Mouse (Mus musculus) C2C12 (cell line): ENCODE data around the gene Lrch3. TPM values are rescaled to one million over a fixed set of nuclear protein-coding genes. Genes with fewer than 3 reads are reported as not detected.

Experiments used
- H3K27me3 ChIP-seq: one replicate; pipeline ENCODE4 v1.6.1; 2011; ENCODE audit not compliant: control insufficient read depth, insufficient read depth, insufficient read length
- H3K36me3 ChIP-seq: one replicate; pipeline ENCODE4 v1.6.1; 2011; ENCODE audit not compliant: control insufficient read depth, insufficient read depth
- H3K4me3 ChIP-seq: one replicate; pipeline ENCODE4 v1.5.1; 2011; ENCODE audit warnings: mild to moderate bottlenecking, control low read depth; ENCODE audit not compliant: poor library complexity, insufficient read depth, severe bottlenecking
- H3K79me2 ChIP-seq: one replicate; pipeline ENCODE4 v1.6.1; 2011; ENCODE audit not compliant: control insufficient read depth, insufficient read depth
- H3K79me3 ChIP-seq: one replicate; pipeline ENCODE4 v1.6.1; 2011; ENCODE audit warnings: low read depth, control low read depth
- H3ac ChIP-seq: one replicate; pipeline ENCODE3; 2011; ENCODE audit warnings: low read depth; ENCODE audit not compliant: control insufficient read depth, insufficient read length
- CEBPB ChIP-seq: IDR thresholded peaks from one replicate; pipeline ENCODE4 v1.6.1; 2011; ENCODE audit warnings: low read depth, mild to moderate bottlenecking, control low read depth, moderate library complexity
- CTCF ChIP-seq: IDR thresholded peaks from one replicate; pipeline ENCODE4 v1.5.1; 2011; ENCODE audit not compliant: control insufficient read depth, insufficient read depth, insufficient read length
- FOSL1 ChIP-seq: IDR thresholded peaks from one replicate; pipeline ENCODE4 v1.8.0; 2011; ENCODE audit warnings: mild to moderate bottlenecking, low read length; ENCODE audit not compliant: poor library complexity, insufficient read depth, severe bottlenecking
- MAX ChIP-seq: IDR thresholded peaks from one replicate; pipeline ENCODE4 v1.6.1; 2011; ENCODE audit warnings: mild to moderate bottlenecking, control low read depth
- MYOD1 ChIP-seq: IDR thresholded peaks from one replicate; pipeline ENCODE4 v1.6.1; 2011; ENCODE audit warnings: low read depth; ENCODE audit not compliant: control insufficient read depth, insufficient read length
- MYOG ChIP-seq: IDR thresholded peaks from one replicate; pipeline ENCODE4 v1.6.1; 2011; ENCODE audit not compliant: control insufficient read depth, insufficient read length; ENCODE audit errors: extremely low read depth
- USF1 ChIP-seq: IDR thresholded peaks from one replicate; pipeline ENCODE4 v1.6.1; 2011; ENCODE audit warnings: low read depth, mild to moderate bottlenecking, control low read depth, moderate library complexity
- polyA plus RNA-seq: library from polyadenylated mRNA; unstranded; fragments of >200 nt; fragmentation: generic; extraction: Trizol; gene quantifications from one replicate; pipeline ENCODE4 v1.2.1, GENCODE M21; 2012; ENCODE audit warnings: missing spikeins

Gene Lrch3
- polyA plus RNA-seq, 1 experiment, result 6.7 TPM

DNA sequence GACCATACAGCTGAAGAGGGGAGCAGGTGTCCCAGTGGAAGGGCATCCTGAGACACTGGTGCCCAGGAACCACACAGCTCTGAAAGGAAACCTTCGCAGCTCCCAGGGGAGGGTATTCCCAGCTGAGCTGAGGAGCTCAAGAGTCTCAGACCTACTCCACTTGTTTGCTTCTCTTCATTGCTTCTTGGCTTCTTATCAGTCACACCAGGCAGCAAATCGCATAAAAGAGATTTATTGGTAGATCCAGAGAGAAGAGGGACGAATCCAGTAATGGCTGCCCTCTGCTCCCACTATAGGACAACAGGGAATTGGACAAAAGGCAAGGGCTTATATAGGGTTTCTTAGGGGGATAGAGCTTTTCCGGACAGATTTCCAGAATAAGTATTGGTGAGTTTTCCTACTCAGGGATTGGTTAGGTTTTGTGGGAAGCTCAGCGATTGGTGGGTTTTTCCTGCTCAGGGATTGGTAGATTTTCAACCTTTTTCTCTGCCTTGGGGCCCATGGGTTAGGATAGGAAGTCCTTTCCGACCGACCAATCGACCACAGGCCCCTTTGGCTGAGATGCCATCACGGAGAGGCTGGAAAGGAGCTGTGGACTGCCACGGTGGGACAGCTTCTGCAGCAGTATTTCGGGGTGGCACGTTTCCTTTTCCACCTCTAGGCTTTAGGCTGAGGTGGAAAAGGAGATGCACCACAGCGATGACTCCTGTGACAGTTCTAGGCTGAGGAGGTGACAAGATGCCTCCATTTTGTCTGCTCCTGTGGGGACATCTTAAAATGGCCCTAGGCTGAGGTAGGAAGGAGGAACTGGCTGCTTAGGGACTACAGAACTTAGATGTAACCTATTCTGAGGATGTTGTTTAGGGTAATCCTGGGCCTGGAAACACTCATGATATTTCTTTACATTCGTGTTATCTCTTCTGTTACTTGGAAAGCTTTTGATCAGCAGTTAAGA, 34.7 kb upstream of the Lrch3 start:
- no peaks in the 10 kb centered on the region for H3K27me3 ChIP-seq
- peaks cover 3% of the 10 kb centered on the region for H3K36me3 ChIP-seq
- H3K79me3 ChIP-seq, result peaks cover 45% of the 10 kb centered on the region
- H3K4me3 ChIP-seq, result peak overlapping the region; percentile 71
- H3K79me2 ChIP-seq, result peaks cover 63% of the 10 kb centered on the region
- no peak overlapping the region for H3ac ChIP-seq
- TF ChIP-seq MAX (no peak), FOSL1 (no peak), CEBPB (no peak), USF1 (no peak), MYOG (no peak), CTCF (no peak), MYOD1 (no peak)

- Histone ChIP-seq H3K36me3 (peaks cover 20% of the 10 kb centered on the region), H3K79me3 (peaks cover 47% of the 10 kb centered on the region), H3K4me3 (no peak overlapping the region), H3K79me2 (peaks cover 63% of the 10 kb centered on the region), H3ac (no peak overlapping the region), H3K27me3 (no peaks in the 10 kb centered on the region)
- TF ChIP-seq FOSL1 (no peak), MYOG (no peak), CEBPB (no peak), MYOD1 (no peak), USF1 (no peak), CTCF (no peak), MAX (no peak)
Measured at GRCm38 (mm10) chr16:32881538-32881937, 32.4 kb upstream of the Lrch3 start.

DNA sequence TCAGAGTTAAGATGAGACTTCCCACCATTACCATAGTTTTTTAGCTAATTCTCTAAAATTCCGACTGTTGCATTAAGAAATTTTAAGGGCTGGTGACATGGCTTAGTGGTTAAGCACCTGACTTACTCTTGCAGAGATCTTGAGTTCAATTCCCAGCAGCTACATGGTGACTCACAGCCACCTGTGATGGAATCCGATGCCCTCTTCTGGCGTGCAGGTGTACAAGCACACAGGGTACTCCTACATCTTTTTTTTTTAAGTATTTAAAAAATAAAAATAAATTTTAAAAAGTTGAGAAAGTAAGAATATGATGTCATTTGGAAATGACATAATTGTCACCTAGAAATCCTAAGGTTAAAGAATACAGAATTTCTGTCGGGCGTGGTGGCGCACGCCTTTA, 25.9 kb upstream of the Lrch3 start:
- peaks cover 55% of the 10 kb centered on the region for H3K36me3 ChIP-seq

DNA sequence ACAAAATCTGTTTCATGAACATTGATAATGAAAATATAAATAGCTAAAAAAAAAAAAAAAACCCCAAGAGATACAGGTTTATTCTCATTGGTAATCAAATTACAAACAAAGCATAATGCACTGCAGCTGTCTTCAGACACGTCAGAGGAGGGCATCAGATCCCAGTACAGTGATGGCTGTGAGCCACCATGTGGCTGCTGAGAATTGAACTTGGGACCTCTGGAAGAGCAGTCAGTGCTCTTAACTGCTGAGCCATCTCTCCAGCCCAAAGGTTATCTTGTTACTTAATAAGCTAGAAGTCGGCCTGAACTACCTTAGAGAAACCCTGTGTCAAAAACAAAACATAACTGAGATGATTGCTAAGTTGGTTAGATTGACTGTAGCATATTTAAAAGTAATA, 24.0 kb upstream of the Lrch3 start:
- H3K79me3 ChIP-seq, result no peaks in the 10 kb centered on the region
- H3ac ChIP-seq, result no peak overlapping the region
- TF ChIP-seq MYOG (no peak), USF1 (no peak)
- H3K4me3 ChIP-seq, result no peak overlapping the region
- H3K79me2 ChIP-seq, result peaks cover 5% of the 10 kb centered on the region
- no peaks in the 10 kb centered on the region for H3K27me3 ChIP-seq
- peaks cover 59% of the 10 kb centered on the region for H3K36me3 ChIP-seq

More for the DNA sequence above, 25.9 kb upstream of the Lrch3 start:
- peaks cover 14% of the 10 kb centered on the region for H3K79me2 ChIP-seq
- H3ac ChIP-seq, result no peak overlapping the region
- no peaks in the 10 kb centered on the region for H3K27me3 ChIP-seq
- H3K79me3 ChIP-seq, result peaks cover 8% of the 10 kb centered on the region
- TF ChIP-seq CEBPB (no peak), MAX (no peak), MYOD1 (no peak), FOSL1 (no peak), CTCF (no peak), USF1 (no peak), MYOG (no peak)
- no peak overlapping the region for H3K4me3 ChIP-seq

DNA sequence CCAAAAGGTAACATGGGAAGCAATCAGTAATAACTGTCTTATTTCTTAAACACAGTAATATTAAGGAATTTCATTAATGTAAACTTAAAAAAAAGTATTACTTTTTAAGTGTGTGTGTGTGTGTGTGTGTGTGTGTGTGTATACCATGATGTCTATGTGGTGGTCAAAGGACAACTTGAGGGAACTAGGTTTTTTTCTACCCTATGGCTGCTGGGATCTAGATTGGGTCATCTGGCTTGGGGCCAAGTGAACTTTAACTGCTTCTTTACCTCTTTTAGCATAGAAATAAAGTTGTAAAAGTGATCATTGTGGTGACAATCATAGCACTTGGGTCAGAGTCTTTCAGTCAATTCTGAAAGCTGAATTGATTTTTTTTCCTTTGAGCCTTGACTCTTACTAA, 17.8 kb upstream of the Lrch3 start:
- H3K79me3 ChIP-seq, result peaks cover 2% of the 10 kb centered on the region
- H3K36me3 ChIP-seq, result peaks cover 69% of the 10 kb centered on the region
- no peaks in the 10 kb centered on the region for H3K27me3 ChIP-seq
- TF ChIP-seq MAX, result no peak
- no peak for TF ChIP-seq USF1
- TF ChIP-seq CTCF, result no peak
- TF ChIP-seq MYOD1, result no peak
- TF ChIP-seq FOSL1, result no peak
- TF ChIP-seq MYOG, result no peak
- TF ChIP-seq CEBPB, result no peak
- H3K4me3 ChIP-seq, result no peak overlapping the region
- no peak overlapping the region for H3ac ChIP-seq
- no peaks in the 10 kb centered on the region for H3K79me2 ChIP-seq
